Mouse (Mus musculus) heart, adult 11 months (tissue): ENCODE data around the gene Carmil2.

Experiments
- DNase-seq: peaks from one replicate; pipeline ENCODE4 v3.0.0; 2022

Carmil2 gene

GRCm38 (mm10) chr8:105685796-105686308, at the start of gene Carmil2:
Gene Carmil2, plus strand, starts transcription at chr8:105686274.
- peak; percentile 96 for DNase-seq

- DNase-seq = no peak
Measured at GRCm38 (mm10) chr8:105636963-105637510, 49.0 kb upstream of the Carmil2 start, which contains the start of gene Agrp. Gene Agrp, minus strand, starts transcription at chr8:105637393.

- no peak for DNase-seq
Measured at GRCm38 (mm10) chr8:105637601-105638041, 48.5 kb upstream of the Carmil2 start.

- no peak for DNase-seq
Measured at GRCm38 (mm10) chr8:105638510-105638909, 47.6 kb upstream of the Carmil2 start.

GRCm38 (mm10) chr8:105639835-105640234, 46.2 kb upstream of the Carmil2 start:
- peak; percentile 50 for DNase-seq

GRCm38 (mm10) chr8:105640511-105640910, 45.6 kb upstream of the Carmil2 start:
- DNase-seq = peak; percentile 89

- DNase-seq = peak; percentile 71
Measured at GRCm38 (mm10) chr8:105645205-105645604, 40.9 kb upstream of the Carmil2 start.

- DNase-seq = peak; percentile 55
Measured at GRCm38 (mm10) chr8:105648929-105649328, 37.1 kb upstream of the Carmil2 start.

GRCm38 (mm10) chr8:105657641-105658040, 28.4 kb upstream of the Carmil2 start:
- peak; percentile 79 for DNase-seq

- DNase-seq = peak; percentile 83
Measured at GRCm38 (mm10) chr8:105661167-105661566, 24.9 kb upstream of the Carmil2 start.

- peak; percentile 55 for DNase-seq
Measured at GRCm38 (mm10) chr8:105677891-105678290, 8.2 kb upstream of the Carmil2 start.

GRCm38 (mm10) chr8:105685325-105685724, 749 bp upstream of the Carmil2 start:
- no peak for DNase-seq

- peak; percentile 89 for DNase-seq
Measured at GRCm38 (mm10) chr8:105686551-105686950, 477 bp downstream of the Carmil2 start.

GRCm38 (mm10) chr8:105687512-105687911, 1.4 kb downstream of the Carmil2 start:
- no peak for DNase-seq

GRCm38 (mm10) chr8:105688242-105688752, 2.2 kb downstream of the Carmil2 start:
- peak; percentile 83 for DNase-seq

GRCm38 (mm10) chr8:105689256-105689982, 3.3 kb downstream of the Carmil2 start:
- DNase-seq = peak; percentile 89

GRCm38 (mm10) chr8:105689983-105690360, 3.9 kb downstream of the Carmil2 start:
- peak; percentile 85 for DNase-seq

GRCm38 (mm10) chr8:105690978-105691377, 4.9 kb downstream of the Carmil2 start:
- DNase-seq = peak; percentile 88

- peak; percentile 86 for DNase-seq
Measured at GRCm38 (mm10) chr8:105692449-105693182, 6.5 kb downstream of the Carmil2 start.

- DNase-seq = peak; percentile 95
Measured at GRCm38 (mm10) chr8:105693648-105694047, 7.6 kb downstream of the Carmil2 start.

- DNase-seq = peak; percentile 90
Measured at GRCm38 (mm10) chr8:105694051-105694799, 8.2 kb downstream of the Carmil2 start.

GRCm38 (mm10) chr8:105695080-105695780, 9.2 kb downstream of the Carmil2 start:
- DNase-seq = peak; percentile 90
